Mouse (Mus musculus) 416B (cell line): ENCODE measurements at regions not wholly inside any gene's neighbourhood (a gene's known extent, or its start where the extent isn't known, plus 50 kb on each side); places are given as distances from the start of the nearest gene placed in this dataset.

Source experiments
- DNase-seq: peaks from one replicate; pipeline ENCODE4 v3.0.0; 2011; ENCODE audit warnings: low read depth

- no peak for DNase-seq
Observed at GRCm38 (mm10) chr13:73159454-73159853, 100.8 kb upstream of the Irx4 start.

GRCm38 (mm10) chr13:73159865-73160264, 100.4 kb upstream of the Irx4 start:
- DNase-seq: no peak

GRCm38 (mm10) chr13:73160289-73160688, 100.0 kb upstream of the Irx4 start:
- peak; percentile 1 for DNase-seq

GRCm38 (mm10) chr13:73170301-73170700, 90.0 kb upstream of the Irx4 start:
- DNase-seq: no peak

- DNase-seq: no peak
Observed at GRCm38 (mm10) chr13:73207931-73208448, 52.3 kb upstream of the Irx4 start.
